Mouse (Mus musculus) cerebellum, adult 2 months (tissue): ENCODE measurements at regions not wholly inside any gene's neighbourhood (a gene's known extent, or its start where the extent isn't known, plus 50 kb on each side); places are given as distances from the start of the nearest gene placed in this dataset.

Experiments
- CTCF ChIP-seq: fragments of 200-500 bp; IDR thresholded peaks from 2 replicates; pipeline ENCODE4 v1.5.1; 2011; ENCODE audit warnings: low read depth, mild to moderate bottlenecking, control low read depth, low read length, moderate library complexity, borderline replicate concordance; ENCODE audit not compliant: insufficient read depth
- POLR2A ChIP-seq: fragments of 200-500 bp; IDR thresholded peaks from 2 replicates; pipeline ENCODE4 v1.6.1; 2011; ENCODE audit warnings: low read length, control low read depth, borderline replicate concordance; ENCODE audit not compliant: insufficient read depth

- TF ChIP-seq POLR2A (no peak), CTCF (no peak)
Measured at GRCm38 (mm10) chr14:114791831-114792224, 300.2 kb upstream of the Gpc5 start.
